Mouse (Mus musculus): ENCODE results near the gene Rbms3. TPM values are rescaled to one million over a fixed set of nuclear protein-coding genes. Genes with fewer than 3 reads are reported as not detected.
A peak's percentile ranks its signal among the peaks of the same experiment; 100 is the strongest.

Rbms3 gene
- polyA plus RNA-seq, 1 experiment from 2014 or later = 68.6 TPM

DNA sequence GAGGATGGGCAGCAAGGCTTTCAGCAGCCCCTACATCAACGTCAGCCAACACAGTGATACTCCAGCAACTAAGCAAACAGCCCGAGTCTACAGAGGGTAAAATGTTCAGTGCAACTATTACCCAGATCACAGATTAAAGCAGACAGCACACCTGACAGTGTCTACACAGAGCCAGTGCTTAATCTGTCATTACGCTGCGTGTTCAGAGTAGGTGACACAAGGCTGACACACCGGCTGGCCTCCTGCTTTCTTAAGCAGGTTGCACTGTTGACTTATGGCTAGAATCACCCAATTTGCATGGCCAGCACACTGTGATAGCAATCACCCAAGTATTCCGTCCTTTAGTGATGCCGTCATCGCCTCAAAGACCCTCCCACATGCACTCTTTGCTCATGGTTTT lies 550.2 kb downstream of the Rbms3 start:
- Histone ChIP-seq H3K4me3 (ENCODE audit: low read depth, low read length) (no peak overlapping the region), H3K27me3 (replicated peaks; ENCODE audit: control insufficient read depth, insufficient read depth, low read length) (no peaks in the 10 kb centered on the region), H3K27ac (ENCODE audit: low read depth) (no peak overlapping the region), H3K4me2 (ENCODE audit: low read length) (no peak overlapping the region), H3K9ac (ENCODE audit: low read length) (no peak overlapping the region), H3K9me3 (ENCODE audit: control insufficient read depth, low read length) (no peaks in the 10 kb centered on the region), H3K4me1 (replicated peaks; ENCODE audit: control insufficient read depth, insufficient read depth, low read length) (peaks cover 16% of the 10 kb centered on the region), H3K36me3 (ENCODE audit: control insufficient read depth, insufficient read depth, low read length) (no peaks in the 10 kb centered on the region)
- DNase-seq (ENCODE audit: low spot score) = no peak
- ATAC-seq (replicated peaks; ENCODE audit: low FRiP score, low TSS enrichment, low read depth) = no peak
- WGBS = 63% methylated on average over 8 of the region's 8 CpGs

DNA sequence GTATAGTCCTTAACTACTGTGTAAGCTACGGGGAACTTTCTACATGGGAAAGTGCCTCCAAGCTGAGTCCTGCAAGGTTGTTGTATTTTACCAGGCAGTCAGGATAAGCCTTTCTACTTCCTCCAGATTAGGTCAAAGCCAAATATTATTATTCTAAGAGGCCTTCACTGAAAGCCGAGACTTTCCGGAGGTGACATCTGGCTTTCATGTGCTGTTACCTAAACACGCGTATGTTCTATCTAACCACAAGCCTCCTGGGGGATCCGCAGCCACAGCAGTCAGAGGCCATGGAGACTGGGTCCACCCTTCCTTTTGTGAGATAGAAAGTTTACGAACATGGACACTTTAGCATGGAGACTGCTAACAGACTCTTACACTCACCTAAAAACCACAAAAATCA lies 552.2 kb downstream of the Rbms3 start:
- H3K27ac ChIP-seq (ENCODE audit: low read depth) = peak overlapping the region; percentile 18; the same call in 1 of the 2 replicates
- H3K27me3 ChIP-seq (replicated peaks; ENCODE audit: control insufficient read depth, insufficient read depth, low read length) = no peaks in the 10 kb centered on the region
- peaks cover 24% of the 10 kb centered on the region for H3K4me1 ChIP-seq (replicated peaks; ENCODE audit: control insufficient read depth, insufficient read depth, low read length)
- H3K9me3 ChIP-seq (ENCODE audit: control insufficient read depth, low read length) = no peaks in the 10 kb centered on the region
- no peaks in the 10 kb centered on the region for H3K36me3 ChIP-seq (ENCODE audit: control insufficient read depth, insufficient read depth, low read length)
- DNase-seq (ENCODE audit: low spot score) (no peak), ATAC-seq (replicated peaks; ENCODE audit: low FRiP score, low TSS enrichment, low read depth) (no peak)
- WGBS = 32% methylated on average over 7 of the region's 7 CpGs
- no peak overlapping the region for H3K9ac ChIP-seq (ENCODE audit: low read length)
- H3K4me2 ChIP-seq (ENCODE audit: low read length) = no peak overlapping the region
- no peak overlapping the region for H3K4me3 ChIP-seq (ENCODE audit: low read depth, low read length)

DNA sequence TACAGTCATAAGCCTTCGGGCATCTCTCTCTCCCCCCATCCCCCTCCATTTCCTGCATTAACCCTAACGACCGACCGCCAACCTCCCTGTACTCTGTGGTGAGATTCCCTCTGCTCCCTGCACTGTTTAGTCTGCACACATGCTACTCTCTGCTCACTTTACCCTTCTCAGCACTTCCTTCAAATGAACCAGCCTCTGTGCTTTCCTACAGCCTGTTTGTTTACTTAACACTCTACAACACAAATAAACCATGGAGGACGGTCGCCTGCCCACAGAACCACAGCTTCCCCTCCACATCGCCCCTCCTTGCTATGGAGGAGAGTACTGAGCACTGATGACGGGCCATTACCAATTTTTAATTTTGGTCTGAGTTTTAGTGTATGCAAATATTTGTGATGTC lies 552.9 kb downstream of the Rbms3 start:
- Histone ChIP-seq H3K4me1 (replicated peaks; ENCODE audit: control insufficient read depth, insufficient read depth, low read length) (peaks cover 26% of the 10 kb centered on the region), H3K4me3 (ENCODE audit: low read depth, low read length) (no peak overlapping the region), H3K27ac (ENCODE audit: low read depth) (peak overlapping the region; percentile 18; the same call in 1 of the 2 replicates), H3K9ac (ENCODE audit: low read length) (no peak overlapping the region), H3K27me3 (replicated peaks; ENCODE audit: control insufficient read depth, insufficient read depth, low read length) (no peaks in the 10 kb centered on the region), H3K36me3 (ENCODE audit: control insufficient read depth, insufficient read depth, low read length) (no peaks in the 10 kb centered on the region), H3K9me3 (ENCODE audit: control insufficient read depth, low read length) (no peaks in the 10 kb centered on the region), H3K4me2 (ENCODE audit: low read length) (no peak overlapping the region)
- WGBS = 22% methylated on average over 8 of the region's 8 CpGs
- ATAC-seq (replicated peaks; ENCODE audit: low FRiP score, low TSS enrichment, low read depth) = no peak
- DNase-seq (ENCODE audit: low spot score) = no peak

DNA sequence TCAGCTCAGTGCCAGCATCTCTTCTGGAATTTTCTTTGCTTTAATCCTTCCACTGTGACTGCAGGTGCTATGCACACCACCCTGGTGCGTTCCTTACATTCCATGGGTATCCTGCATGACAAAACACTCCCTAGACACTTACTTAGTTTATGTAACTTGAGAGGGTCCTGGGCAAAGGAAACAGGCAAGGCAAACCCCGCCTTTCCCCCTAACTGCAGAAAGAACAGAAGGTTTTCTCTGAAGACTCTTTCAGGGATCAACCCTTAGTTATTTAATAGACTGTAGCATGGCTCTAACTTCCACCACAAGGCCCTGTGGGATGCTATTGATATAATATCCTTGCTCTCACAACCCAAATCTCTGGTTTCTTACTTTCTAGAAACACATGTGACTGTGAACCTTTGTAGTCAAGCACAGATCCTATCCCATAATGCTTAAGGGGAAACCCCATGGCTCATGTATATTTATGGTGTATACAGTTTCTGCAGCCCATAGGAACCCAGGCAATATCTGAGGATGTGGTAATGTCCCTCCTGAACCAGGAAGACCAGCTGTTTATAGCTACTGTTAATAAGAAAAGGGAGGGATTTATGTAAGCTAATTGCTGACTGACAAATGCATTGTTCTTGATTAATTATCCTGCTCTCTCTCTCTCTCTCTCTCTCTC lies 557.1 kb downstream of the Rbms3 start:
- Histone ChIP-seq H3K4me1 (replicated peaks; ENCODE audit: control insufficient read depth, insufficient read depth, low read length) (peaks cover 16% of the 10 kb centered on the region), H3K9ac (ENCODE audit: low read length) (no peak overlapping the region), H3K4me3 (ENCODE audit: low read depth, low read length) (no peak overlapping the region), H3K9me3 (ENCODE audit: control insufficient read depth, low read length) (no peaks in the 10 kb centered on the region), H3K27ac (ENCODE audit: low read depth) (peak overlapping the region; percentile 38; the same call in 1 of the 2 replicates), H3K27me3 (replicated peaks; ENCODE audit: control insufficient read depth, insufficient read depth, low read length) (no peaks in the 10 kb centered on the region), H3K36me3 (ENCODE audit: control insufficient read depth, insufficient read depth, low read length) (no peaks in the 10 kb centered on the region), H3K4me2 (ENCODE audit: low read length) (no peak overlapping the region)
- 30% methylated on average over 2 of the region's 2 CpGs for WGBS
- ATAC-seq (replicated peaks; ENCODE audit: low FRiP score, low TSS enrichment, low read depth) (no peak), DNase-seq (ENCODE audit: low spot score) (no peak)

DNA sequence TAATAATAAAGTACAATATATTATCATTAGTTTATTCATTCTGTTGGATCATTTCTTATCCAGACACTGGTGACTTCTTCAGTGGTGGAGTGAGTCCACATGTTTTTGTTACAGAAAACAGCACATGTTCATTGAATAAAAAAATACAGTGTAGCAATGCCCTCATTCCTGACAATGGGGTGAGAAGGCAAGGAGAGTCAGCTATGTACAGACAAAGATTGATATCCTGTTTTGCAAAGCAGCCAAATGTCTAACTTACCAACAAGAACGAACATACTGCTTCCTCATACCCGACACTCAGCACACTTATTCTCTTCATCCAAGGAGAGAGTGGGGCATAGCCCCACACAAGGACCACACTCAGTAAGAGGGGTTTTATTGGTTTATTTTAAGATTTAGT lies 559.1 kb downstream of the Rbms3 start:
- Histone ChIP-seq H3K36me3 (ENCODE audit: control insufficient read depth, insufficient read depth, low read length) (no peaks in the 10 kb centered on the region), H3K27me3 (replicated peaks; ENCODE audit: control insufficient read depth, insufficient read depth, low read length) (no peaks in the 10 kb centered on the region), H3K9ac (ENCODE audit: low read length) (no peak overlapping the region), H3K4me1 (replicated peaks; ENCODE audit: control insufficient read depth, insufficient read depth, low read length) (peaks cover 11% of the 10 kb centered on the region), H3K9me3 (ENCODE audit: control insufficient read depth, low read length) (no peaks in the 10 kb centered on the region), H3K4me3 (ENCODE audit: low read depth, low read length) (no peak overlapping the region), H3K27ac (ENCODE audit: low read depth) (no peak overlapping the region), H3K4me2 (ENCODE audit: low read length) (no peak overlapping the region)
- WGBS = 77% methylated on average over 2 of the region's 2 CpGs
- DNase-seq (ENCODE audit: low spot score) (no peak), ATAC-seq (replicated peaks; ENCODE audit: low FRiP score, low TSS enrichment, low read depth) (no peak)

DNA sequence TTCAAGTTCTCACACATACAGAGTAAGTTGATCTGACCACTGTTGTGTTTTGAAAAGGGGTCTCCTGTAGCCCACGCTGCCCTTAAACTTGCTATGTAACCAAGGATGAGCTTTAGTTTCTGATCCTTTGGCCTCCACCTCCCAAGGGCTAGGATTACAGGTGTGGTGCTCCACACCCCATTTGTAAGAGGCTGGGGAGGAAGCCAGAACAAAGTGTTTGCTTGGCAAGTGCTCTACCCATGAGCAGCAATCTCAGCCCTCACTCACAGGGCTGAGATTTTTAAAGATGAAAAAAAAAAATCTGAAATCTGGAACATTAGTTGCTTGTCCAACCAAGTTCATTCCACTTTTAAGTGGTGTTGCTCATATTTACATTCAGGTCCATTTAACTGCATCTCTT lies 560.5 kb downstream of the Rbms3 start:
- Histone ChIP-seq H3K27ac (ENCODE audit: low read depth) (no peak overlapping the region), H3K9me3 (ENCODE audit: control insufficient read depth, low read length) (no peaks in the 10 kb centered on the region), H3K4me1 (replicated peaks; ENCODE audit: control insufficient read depth, insufficient read depth, low read length) (peaks cover 11% of the 10 kb centered on the region), H3K36me3 (ENCODE audit: control insufficient read depth, insufficient read depth, low read length) (no peaks in the 10 kb centered on the region), H3K27me3 (replicated peaks; ENCODE audit: control insufficient read depth, insufficient read depth, low read length) (no peaks in the 10 kb centered on the region), H3K9ac (ENCODE audit: low read length) (no peak overlapping the region), H3K4me2 (ENCODE audit: low read length) (no peak overlapping the region), H3K4me3 (ENCODE audit: low read depth, low read length) (no peak overlapping the region)
- WGBS = 100% methylated on average over 1 of the region's 1 CpGs
- no peak for DNase-seq (ENCODE audit: low spot score)
- no peak for ATAC-seq (replicated peaks; ENCODE audit: low FRiP score, low TSS enrichment, low read depth)

DNA sequence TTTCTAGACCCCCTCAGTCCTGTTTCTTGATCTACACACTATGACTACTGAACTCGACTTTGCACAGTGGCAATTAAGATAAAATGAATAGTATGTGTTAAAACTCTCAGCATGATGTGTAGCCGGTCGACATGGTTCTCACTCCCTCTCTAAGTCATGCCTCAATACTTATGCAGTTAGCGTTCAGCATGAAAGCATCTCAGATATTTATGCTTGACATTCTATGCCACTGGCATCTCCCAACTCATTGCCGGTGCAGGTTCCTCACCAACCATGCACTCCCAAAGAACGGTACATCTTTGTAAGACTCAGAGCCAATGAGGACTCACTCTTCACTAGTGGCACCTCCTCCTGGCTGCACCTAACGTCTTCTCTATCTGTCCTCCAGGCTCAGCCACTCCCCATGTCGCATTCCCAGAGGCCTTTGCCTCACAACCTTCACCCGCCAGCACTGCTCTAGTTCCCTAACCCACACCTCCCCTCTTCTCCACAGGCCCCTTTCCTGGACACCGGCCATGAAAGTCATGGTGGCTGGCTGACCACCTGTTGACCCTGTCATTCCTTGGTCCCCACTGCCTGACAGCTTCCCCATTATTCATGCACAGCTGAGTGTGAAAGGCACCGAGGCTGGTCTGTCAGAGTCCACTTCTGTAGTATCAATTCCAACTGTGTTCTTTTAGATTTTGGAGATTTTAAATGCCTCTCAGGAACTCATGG lies 561.9 kb downstream of the Rbms3 start:
- DNase-seq (ENCODE audit: low spot score) (no peak), ATAC-seq (replicated peaks; ENCODE audit: low FRiP score, low TSS enrichment, low read depth) (no peak)
- H3K4me1 ChIP-seq (replicated peaks; ENCODE audit: control insufficient read depth, insufficient read depth, low read length) = peaks cover 5% of the 10 kb centered on the region; the same call in 1 of the 2 replicates
- H3K4me3 ChIP-seq (ENCODE audit: low read depth, low read length) = no peak overlapping the region
- no peaks in the 10 kb centered on the region for H3K36me3 ChIP-seq (ENCODE audit: control insufficient read depth, insufficient read depth, low read length)
- no peak overlapping the region for H3K4me2 ChIP-seq (ENCODE audit: low read length)
- H3K9ac ChIP-seq (ENCODE audit: low read length) = no peak overlapping the region
- H3K9me3 ChIP-seq (ENCODE audit: control insufficient read depth, low read length) = no peaks in the 10 kb centered on the region
- 90% methylated on average over 11 of the region's 11 CpGs for WGBS
- no peaks in the 10 kb centered on the region for H3K27me3 ChIP-seq (replicated peaks; ENCODE audit: control insufficient read depth, insufficient read depth, low read length)
- no peak overlapping the region for H3K27ac ChIP-seq (ENCODE audit: low read depth)

DNA sequence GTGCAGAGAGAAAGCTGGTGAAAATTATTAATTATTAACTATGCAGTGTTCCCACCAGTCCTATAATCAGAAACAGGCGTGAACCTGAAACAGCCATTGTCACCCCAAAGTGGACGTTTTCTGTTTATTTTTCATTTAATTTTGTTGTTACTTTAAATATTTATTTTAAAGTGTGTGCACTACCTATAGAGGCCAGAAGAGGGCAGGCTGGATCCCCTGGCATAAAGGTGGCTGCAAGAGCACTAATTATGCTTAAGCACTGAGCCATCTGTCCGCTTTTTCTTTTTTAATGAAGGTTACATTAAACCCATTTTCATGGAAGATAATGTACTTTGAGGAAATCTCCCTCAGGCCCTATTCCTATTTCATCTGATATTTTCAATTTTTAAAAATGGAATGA lies 563.2 kb downstream of the Rbms3 start:
- Histone ChIP-seq H3K27me3 (replicated peaks; ENCODE audit: control insufficient read depth, insufficient read depth, low read length) (no peaks in the 10 kb centered on the region), H3K4me2 (ENCODE audit: low read length) (no peak overlapping the region), H3K27ac (ENCODE audit: low read depth) (no peak overlapping the region), H3K9me3 (ENCODE audit: control insufficient read depth, low read length) (no peaks in the 10 kb centered on the region), H3K4me3 (ENCODE audit: low read depth, low read length) (no peak overlapping the region), H3K9ac (ENCODE audit: low read length) (no peak overlapping the region), H3K36me3 (ENCODE audit: control insufficient read depth, insufficient read depth, low read length) (no peaks in the 10 kb centered on the region), H3K4me1 (replicated peaks; ENCODE audit: control insufficient read depth, insufficient read depth, low read length) (no peaks in the 10 kb centered on the region)
- 81% methylated on average over 3 of the region's 3 CpGs for WGBS
- ATAC-seq (replicated peaks; ENCODE audit: low FRiP score, low TSS enrichment, low read depth) (no peak), DNase-seq (ENCODE audit: low spot score) (no peak)

DNA sequence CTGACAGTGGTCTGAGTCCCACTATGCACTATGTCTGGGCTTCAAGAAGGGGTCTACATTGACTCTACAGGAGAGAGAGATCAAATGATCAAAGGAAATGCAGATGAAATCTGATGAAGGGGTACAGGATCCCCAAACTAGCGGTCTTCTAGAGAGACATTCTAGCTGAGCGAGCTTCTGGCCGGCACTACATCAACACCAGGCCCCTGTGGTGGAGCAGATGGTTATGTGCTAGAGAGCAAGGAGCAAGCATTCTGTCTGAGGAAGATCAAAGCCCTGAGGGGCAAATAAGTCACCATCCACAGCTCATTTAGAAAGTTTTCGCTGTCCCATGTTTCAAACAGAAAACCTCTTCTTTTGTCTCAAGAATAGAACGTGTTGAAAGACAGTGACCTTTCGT lies 564.1 kb downstream of the Rbms3 start:
- WGBS = 84% methylated on average over 6 of the region's 6 CpGs
- DNase-seq (ENCODE audit: low spot score) (no peak), ATAC-seq (replicated peaks; ENCODE audit: low FRiP score, low TSS enrichment, low read depth) (no peak)
- no peaks in the 10 kb centered on the region for H3K4me1 ChIP-seq (replicated peaks; ENCODE audit: control insufficient read depth, insufficient read depth, low read length)
- H3K4me3 ChIP-seq (ENCODE audit: low read depth, low read length) = no peak overlapping the region
- H3K9me3 ChIP-seq (ENCODE audit: control insufficient read depth, low read length) = no peaks in the 10 kb centered on the region
- no peaks in the 10 kb centered on the region for H3K27me3 ChIP-seq (replicated peaks; ENCODE audit: control insufficient read depth, insufficient read depth, low read length)
- H3K27ac ChIP-seq (ENCODE audit: low read depth) = no peak overlapping the region
- no peak overlapping the region for H3K4me2 ChIP-seq (ENCODE audit: low read length)
- no peak overlapping the region for H3K9ac ChIP-seq (ENCODE audit: low read length)
- H3K36me3 ChIP-seq (ENCODE audit: control insufficient read depth, insufficient read depth, low read length) = no peaks in the 10 kb centered on the region

Measured in intestine, embryonic 14.5 days (tissue).